Mouse (Mus musculus) kidney, adult 10 weeks (tissue): ENCODE measurements around the gene Chil4. TPM values are rescaled to one million over a fixed set of nuclear protein-coding genes. Genes with fewer than 3 reads are reported as not detected.

ENCODE experiments used
- polyA plus RNA-seq: library from polyadenylated mRNA; stranded (reverse); fragments of 350-450 nt; fragmentation: Illumina TruSeq; extraction: RNeasy Lipid Tissue Mini Kit (QIAGEN cat#74804); gene quantifications from one replicate; pipeline ENCODE4 v1.2.3, GENCODE M21; 2014; ENCODE audit warnings: low read depth, low replicate concordance

Gene Chil4
- 0.97 TPM for polyA plus RNA-seq

GRCm38 (mm10) chr3:106219407-106219806, at the start of gene Chil4:
Chil4 (minus strand) TSS chr3:106219507.

GRCm38 (mm10) chr3:106167464-106167863, 51.8 kb downstream of the Chil4 start, which contains the start of gene Chil3:
Chil3 (minus strand) TSS chr3:106167564.

Other genes starting within 250 kb of the Chil4 start
- 1.6 TPM for gene Ovgp1, start 245.8 kb downstream of the Chil4 start, polyA plus RNA-seq
- not detected for gene Pifo, start 204.9 kb downstream of the Chil4 start, polyA plus RNA-seq
- not detected for gene Chil5, start 186.7 kb downstream of the Chil4 start, polyA plus RNA-seq
- gene Chia1, start 106.3 kb downstream of the Chil4 start, polyA plus RNA-seq, result not detected
- gene Chil3, start 51.9 kb downstream of the Chil4 start, polyA plus RNA-seq, result 2.2 TPM
- gene Chil6, start 186.7 kb upstream of the Chil4 start, polyA plus RNA-seq, result not detected